ENCODE assay signal across 8 mouse cellular contexts in the genomic region with DNA sequence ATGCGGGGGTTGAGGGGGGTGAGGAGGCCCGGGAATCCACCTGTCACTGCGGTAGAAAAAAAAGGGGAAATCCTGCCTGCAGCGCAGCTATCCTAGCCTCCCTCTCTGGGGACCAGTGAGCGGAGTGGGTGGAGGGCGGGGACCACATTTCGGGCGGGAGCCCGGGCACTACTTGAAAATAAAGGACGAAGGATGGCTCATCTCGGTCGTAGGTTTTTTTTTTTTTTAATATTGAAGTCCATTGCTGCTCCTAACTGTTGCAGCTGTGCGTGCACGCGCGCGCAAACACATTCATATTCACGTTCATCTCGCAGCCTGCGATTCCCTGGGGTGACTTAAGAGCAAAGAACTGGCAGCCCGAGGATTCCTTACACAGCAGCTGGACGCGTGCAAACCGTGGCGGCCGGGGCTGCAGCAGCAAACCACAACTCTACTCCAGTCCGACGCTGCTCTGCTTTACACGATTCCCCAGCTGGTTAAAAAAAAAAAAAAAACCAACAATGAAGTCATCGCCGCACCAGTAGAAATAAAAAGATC. TPM values are rescaled to one million over a fixed set of nuclear protein-coding genes. Genes with fewer than 3 reads are reported as not detected.
DNase-seq lines count a peak whose midpoint lies in the region; ATAC-seq and TF ChIP-seq lines count a peak whose summit lies in the region.

No protein-coding gene starts in this region.

- ATAC-seq in kidney, embryonic 16.5 days (ENCODE audit: low FRiP score, low TSS enrichment) = peak; percentile 72
- ATAC-seq in lung, embryonic 14.5 days (ENCODE audit: insufficient read depth) = peak; percentile 71

- peak overlapping the region; percentile 48 for H3K9ac ChIP-seq in kidney, embryonic 16.5 days (replicated peaks; ENCODE audit: low read length)
- peak overlapping the region; percentile 29 for H3K9ac ChIP-seq in lung, embryonic 14.5 days

- H3K27me3 ChIP-seq in kidney, embryonic 16.5 days (ENCODE audit: insufficient read depth, low read length) = peaks cover 17% of the 10 kb centered on the region; the same call in 1 of the 2 replicates
- no peaks in the 10 kb centered on the region for H3K27me3 ChIP-seq in lung, embryonic 14.5 days (ENCODE audit: insufficient read depth, low read length)

- 25% methylated on average over 31 of the region's 31 CpGs for WGBS in kidney, embryonic 16.5 days
- WGBS in lung, embryonic 14.5 days = 9% methylated on average over 29 of the region's 31 CpGs

- H3K9me3 ChIP-seq in kidney, embryonic 16.5 days (ENCODE audit: low read length) = no peaks in the 10 kb centered on the region
- H3K9me3 ChIP-seq in lung, embryonic 14.5 days (ENCODE audit: low read depth, low read length) = no peaks in the 10 kb centered on the region

- no peak for TF ChIP-seq CTCF in lung, embryonic 14.5 days (IDR thresholded peaks at IDR 0.05; ENCODE audit: low read depth)

- no peaks in the 10 kb centered on the region for H3K36me3 ChIP-seq in kidney, embryonic 16.5 days (ENCODE audit: insufficient read depth, low read length)
- no peaks in the 10 kb centered on the region for H3K36me3 ChIP-seq in lung, embryonic 14.5 days (ENCODE audit: insufficient read depth)

- peak overlapping the region; percentile 53 for H3K4me2 ChIP-seq in kidney, embryonic 16.5 days (replicated peaks; ENCODE audit: low read depth, low read length)
- H3K4me2 ChIP-seq in lung, embryonic 14.5 days = peak overlapping the region; percentile 57

- DNase-seq in thymus, postnatal 0 days (ENCODE audit: low spot score) = peak; percentile 16
- no peak for DNase-seq in thymus, postnatal 25 days
- peak; percentile 29 for DNase-seq in embryo, embryonic 11.5 days (ENCODE audit: low read depth, low spot score)
- peak; percentile 19 to 29 for DNase-seq in heart, adult 9 months (ENCODE audit: low spot score in 2 of 2)
- DNase-seq in lung, embryonic 14.5 days = peak; percentile 69
- DNase-seq in retina, postnatal 1 day = peak; percentile 76
- DNase-seq in cerebellum, adult 11 months = no peak

- 0 out of 2 replicates have a peak, but pooled peaks cover 2% of the 10 kb centered on the region for H3K4me1 ChIP-seq in kidney, embryonic 16.5 days (ENCODE audit: insufficient read depth, low read length)
- H3K4me1 ChIP-seq in lung, embryonic 14.5 days (ENCODE audit: insufficient read depth) = no peaks in the 10 kb centered on the region

- H3K27ac ChIP-seq in kidney, embryonic 16.5 days (ENCODE audit: low read length) = peak overlapping the region; percentile 36; the same call in 1 of the 2 replicates
- peak overlapping the region; percentile 73; the same call in 1 of the 2 replicates for H3K27ac ChIP-seq in lung, embryonic 14.5 days (ENCODE audit: low read depth)

- H3K4me3 ChIP-seq in kidney, embryonic 16.5 days (ENCODE audit: low read length) = peak overlapping the region; percentile 65
- H3K4me3 ChIP-seq in lung, embryonic 14.5 days (ENCODE audit: low read depth, low read length) = peak overlapping the region; percentile 54

RNA-seq across cellular contexts. Expression of gene Cdkl5, which starts 0.7 kb away (rescaled TPM):
- polyA plus RNA-seq in thymus, postnatal 0 days (2015; fragmentation: Nextera tagmentation; extraction: Ambion mirVana) = 0.48 and 0.55 TPM in 2 replicates
- polyA plus RNA-seq in kidney, embryonic 16.5 days (2015; fragmentation: Nextera tagmentation; extraction: Ambion mirVana) = 1.9 and 2.5 TPM in 2 replicates
- polyA plus RNA-seq in lung, embryonic 14.5 days (2014; fragmentation: Nextera tagmentation; extraction: Ambion mirVana) = 2.1 and 2.3 TPM in 2 replicates

Comparison
In these comparisons a context has a peak if more than half of its experiments do, and no peak if none do; other contexts are left out.
1. DNase-seq: peak in thymus, postnatal 0 days (single experiment), embryo, embryonic 11.5 days (single experiment), heart, adult 9 months (2 of 2), lung, embryonic 14.5 days (single experiment) and retina, postnatal 1 day (single experiment); none in thymus, postnatal 25 days (single experiment) and cerebellum, adult 11 months (single experiment).